Mouse (Mus musculus): Measurements from ENCODE around the gene Nupr1.

Gene Nupr1

GRCm38 (mm10) chr7:126594862-126595561 is 35.6 kb downstream of the Nupr1 start, which contains the start of gene Il27:
TSS of gene Il27 (minus strand) at chr7:126594941.
- no peak for DNase-seq

GRCm38 (mm10) chr7:126587779-126588178 is 42.9 kb downstream of the Nupr1 start:
- no peak for DNase-seq

GRCm38 (mm10) chr7:126586839-126587238 is 43.8 kb downstream of the Nupr1 start:
- peak in 1 of 2 experiments; percentile 16 for DNase-seq

- no peak for DNase-seq
These were observed 44.9 kb downstream of the Nupr1 start, which contains the start of gene Cln3 for GRCm38 (mm10) chr7:126585717-126586116. TSS of gene Cln3 (minus strand) at chr7:126585817.

- DNase-seq: peak; percentile 24 to 34
These were observed 46.1 kb downstream of the Nupr1 start, which contains the start of gene Apobr for GRCm38 (mm10) chr7:126584506-126584977. TSS of gene Apobr (plus strand) at chr7:126584942.

- DNase-seq: no peak
These were observed 46.9 kb downstream of the Nupr1 start for GRCm38 (mm10) chr7:126583761-126584160.

- peak; percentile 70 to 75 for DNase-seq
These were observed 47.4 kb downstream of the Nupr1 start for GRCm38 (mm10) chr7:126583251-126583709.

GRCm38 (mm10) chr7:126582759-126583158 is 47.9 kb downstream of the Nupr1 start:
- DNase-seq: peak; percentile 20

- DNase-seq: no peak
These were observed 49.0 kb downstream of the Nupr1 start for GRCm38 (mm10) chr7:126581661-126582060.

- peak in 1 of 2 experiments; percentile 59 for DNase-seq
These were observed 51.5 kb downstream of the Nupr1 start for GRCm38 (mm10) chr7:126579172-126579571.

GRCm38 (mm10) chr7:126576946-126577345 is 53.7 kb downstream of the Nupr1 start:
- DNase-seq: peak in 1 of 2 experiments; percentile 45

All from spleen, adult 18-20 months (tissue).